Mouse (Mus musculus) layer of hippocampus, adult 2 months (tissue): Measurements from ENCODE around the gene Dctn3. TPM values are rescaled to one million over a fixed set of nuclear protein-coding genes. Genes with fewer than 3 reads are reported as not detected.

ENCODE experiments used
- DNase-seq, 2 experiments: peaks; one replicate each; pipeline ENCODE4 v3.0.0; 2022; ENCODE audit warnings: low spot score in 2 of 2
- H3K27ac ChIP-seq: fragments of 200-600 bp; 2 replicates; pipeline ENCODE4 v1.8.1; 2022
- H3K4me3 ChIP-seq: fragments of 200-600 bp; 2 replicates; pipeline ENCODE4 v1.8.1; 2022; ENCODE audit warnings: mild to moderate bottlenecking
- CTCF ChIP-seq: fragments of 200-600 bp; conservative IDR thresholded peaks from 2 replicates; pipeline ENCODE4 v1.8.1; 2022; ENCODE audit warnings: antibody characterized with exemption, mild to moderate bottlenecking, moderate library complexity
- total RNA-seq, 2 experiments: library from RNA; stranded (reverse); gene quantifications; 2 replicates each; pipeline ENCODE4 v1.2.3; 2021

The Dctn3 gene
- total RNA-seq, 2 experiments from 2014 or later, result 136 to 153 TPM

DNA sequence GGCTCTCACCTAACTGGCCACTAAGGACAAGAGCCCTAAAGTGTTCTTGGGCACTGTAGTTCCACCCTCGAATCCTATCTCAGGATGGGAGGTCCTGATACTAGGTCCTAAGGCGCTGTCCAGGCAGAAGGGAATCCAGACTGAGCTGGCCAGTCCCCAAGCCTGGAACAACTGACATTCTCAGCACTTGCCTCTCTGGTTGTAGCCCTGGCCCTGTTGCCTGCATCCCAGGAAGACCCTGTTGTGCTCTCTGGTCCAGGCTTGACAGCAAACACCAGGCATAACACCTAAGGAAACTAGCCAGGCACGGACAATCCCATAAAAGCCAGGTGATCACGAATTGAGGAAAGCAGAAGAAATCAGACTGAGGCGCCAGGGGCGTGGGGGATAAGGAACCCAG, 40.2 kb downstream of the Dctn3 start:
- TF ChIP-seq CTCF, result no peak
- no peak overlapping the region; the same call in 1 of the 2 replicates for H3K27ac ChIP-seq
- no peak for DNase-seq
- H3K4me3 ChIP-seq, result no peak overlapping the region

GRCm38 (mm10) chr4:41681947-41682346, 41.0 kb downstream of the Dctn3 start:
- no peak for TF ChIP-seq CTCF
- no peak overlapping the region for H3K4me3 ChIP-seq
- H3K27ac ChIP-seq, result no peak overlapping the region; the same call in 1 of the 2 replicates
- no peak for DNase-seq

GRCm38 (mm10) chr4:41681176-41681575, 41.8 kb downstream of the Dctn3 start:
- TF ChIP-seq CTCF, result no peak
- DNase-seq, result peak; percentile 51 to 58
- H3K4me3 ChIP-seq, result no peak overlapping the region
- H3K27ac ChIP-seq, result no peak overlapping the region

GRCm38 (mm10) chr4:41679291-41679690, 43.7 kb downstream of the Dctn3 start:
- H3K4me3 ChIP-seq, result no peak overlapping the region
- DNase-seq, result no peak
- no peak overlapping the region for H3K27ac ChIP-seq
- TF ChIP-seq CTCF, result no peak

DNA sequence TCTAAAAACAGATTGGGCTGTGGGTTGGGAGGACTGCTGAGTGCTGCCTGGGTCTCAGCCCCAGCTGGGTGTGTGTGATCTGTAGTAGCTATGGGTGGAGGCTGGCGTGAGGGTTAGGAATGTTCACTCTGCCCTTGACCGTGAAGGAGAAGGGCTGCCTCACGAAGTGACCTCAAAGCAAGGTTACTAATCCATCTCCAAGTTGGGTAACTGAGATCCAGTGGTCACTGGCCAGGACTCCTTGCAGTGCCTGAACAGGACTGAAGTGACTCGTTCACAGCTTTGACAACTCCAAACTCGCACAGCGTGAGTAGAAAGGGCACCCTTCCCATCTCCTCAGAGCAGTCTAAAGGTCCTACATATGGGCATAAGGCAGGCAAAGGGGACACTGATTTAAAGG, 44.1 kb downstream of the Dctn3 start:
- no peak overlapping the region for H3K27ac ChIP-seq
- no peak for DNase-seq
- TF ChIP-seq CTCF, result no peak
- no peak overlapping the region for H3K4me3 ChIP-seq

DNA sequence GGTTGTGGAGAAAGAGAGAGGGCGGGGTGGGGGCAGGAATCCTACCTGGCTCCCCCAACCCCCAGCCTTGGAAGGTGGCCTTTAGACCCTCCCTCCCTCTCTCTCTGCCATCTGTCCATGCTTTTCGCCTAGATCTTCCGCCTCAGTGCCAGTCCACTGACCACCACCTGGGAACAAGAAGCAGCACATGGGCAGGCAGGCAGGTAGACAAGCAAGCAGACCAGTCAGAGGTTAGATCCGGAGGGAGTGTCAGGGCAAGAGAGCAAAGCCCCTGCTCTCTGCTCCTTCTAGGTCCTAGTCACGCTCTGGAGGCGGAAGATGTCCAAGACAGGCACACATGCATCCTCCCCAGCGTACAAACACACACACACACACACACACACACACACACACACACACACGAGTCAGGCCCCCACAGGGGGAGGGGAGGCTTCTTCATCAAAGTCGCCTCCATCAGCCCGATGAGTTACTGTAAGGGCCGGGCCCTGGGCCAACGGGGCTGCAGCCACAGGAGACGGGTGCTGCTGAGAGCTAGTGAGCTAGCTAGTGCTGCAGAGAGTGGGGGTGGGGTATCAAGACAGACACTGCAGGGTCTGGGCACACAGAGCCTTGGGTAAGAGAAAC, 45.9 kb downstream of the Dctn3 start:
- no peak for TF ChIP-seq CTCF
- Histone ChIP-seq H3K27ac (0 out of 2 replicates have a peak overlapping the region, but pooled peaks have one; percentile 32), H3K4me3 (no peak overlapping the region)
- DNase-seq, result no peak

DNA sequence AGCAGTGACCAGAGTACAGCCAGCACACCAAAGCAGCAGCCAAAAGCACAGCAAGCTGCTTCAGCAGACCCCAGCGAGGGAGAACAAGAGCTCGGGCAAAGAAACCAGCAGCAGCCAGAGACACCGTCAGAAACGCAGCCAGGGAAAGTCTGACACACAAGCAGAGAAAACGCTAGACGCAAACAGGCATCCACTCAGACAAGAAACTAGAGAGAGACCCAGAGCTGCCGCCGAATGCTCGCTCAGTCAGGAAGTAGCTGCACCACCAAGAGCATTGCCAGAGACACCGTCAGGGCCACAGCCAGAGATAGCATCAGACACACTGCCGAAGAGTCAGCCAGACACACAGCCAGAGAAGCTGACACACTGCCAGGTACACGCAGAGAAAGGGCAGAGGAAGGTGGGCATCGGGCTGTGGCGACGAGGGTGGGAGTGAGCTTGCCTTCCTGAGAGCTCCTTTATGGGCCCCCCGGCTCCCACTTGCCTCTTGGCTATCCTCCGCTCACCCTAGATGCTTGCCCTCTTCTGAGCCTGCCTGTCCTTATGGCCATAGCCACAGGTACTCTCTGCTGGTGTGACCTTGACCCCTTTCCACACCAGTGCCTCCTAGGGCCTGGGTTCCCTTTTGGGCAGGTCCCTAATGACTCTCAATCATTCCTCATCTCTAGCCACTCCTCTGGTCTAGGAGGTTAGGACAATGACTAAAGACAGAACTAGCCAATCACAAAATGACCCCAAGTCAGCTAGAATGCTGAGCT, 46.5 kb downstream of the Dctn3 start:
- no peak for DNase-seq
- Histone ChIP-seq H3K4me3 (no peak overlapping the region), H3K27ac (peak overlapping the region; percentile 32; the same call in 1 of the 2 replicates)
- no peak for TF ChIP-seq CTCF

DNA sequence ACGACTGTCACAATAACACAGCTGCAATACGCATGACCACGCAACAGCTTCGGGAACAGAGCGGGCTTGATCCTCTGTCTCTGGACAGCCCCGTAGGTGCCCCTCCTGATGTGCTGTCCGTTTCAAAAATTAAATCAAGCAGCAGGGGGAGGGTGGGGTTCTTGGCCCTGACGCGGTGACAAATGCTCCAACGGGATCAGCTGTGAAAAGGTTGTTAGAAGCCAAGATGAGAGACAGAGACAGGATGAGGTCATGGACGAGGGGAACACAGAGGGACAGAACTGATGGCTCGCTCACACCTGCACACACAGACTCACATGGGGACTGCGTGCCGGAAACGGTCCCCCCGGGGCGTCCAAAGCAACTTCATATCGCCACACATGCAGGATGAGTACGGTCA, 49.8 kb downstream of the Dctn3 start:
- no peak for DNase-seq
- H3K27ac ChIP-seq, result peak overlapping the region; percentile 39; the same call in 1 of the 2 replicates
- no peak overlapping the region for H3K4me3 ChIP-seq
- no peak for TF ChIP-seq CTCF

DNA sequence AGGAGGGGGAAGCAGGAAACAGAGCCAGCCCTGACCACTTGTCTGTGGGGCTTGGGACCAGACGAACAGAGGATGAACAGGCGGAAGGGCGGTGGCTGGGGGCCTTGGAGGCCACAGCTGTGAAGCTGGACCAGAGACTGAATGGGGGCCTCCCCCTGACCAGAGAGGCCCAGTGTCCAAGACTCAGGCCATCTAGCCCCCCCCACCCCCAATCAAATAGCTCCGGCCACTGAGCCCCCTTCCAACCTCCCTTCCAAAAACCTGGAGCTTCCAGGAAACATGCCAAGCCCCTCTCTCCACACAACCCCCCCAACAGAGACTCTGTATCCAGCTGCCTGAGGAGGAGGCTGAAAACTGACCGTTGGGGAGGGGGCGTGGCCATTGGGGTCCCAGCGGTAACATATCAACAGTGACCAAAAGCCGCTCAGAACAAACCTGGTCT, 50.4 kb downstream of the Dctn3 start:
- no peak for DNase-seq
- peak overlapping the region; percentile 48; the same call in 1 of the 2 replicates for H3K27ac ChIP-seq
- no peak for TF ChIP-seq CTCF
- H3K4me3 ChIP-seq, result no peak overlapping the region

DNA sequence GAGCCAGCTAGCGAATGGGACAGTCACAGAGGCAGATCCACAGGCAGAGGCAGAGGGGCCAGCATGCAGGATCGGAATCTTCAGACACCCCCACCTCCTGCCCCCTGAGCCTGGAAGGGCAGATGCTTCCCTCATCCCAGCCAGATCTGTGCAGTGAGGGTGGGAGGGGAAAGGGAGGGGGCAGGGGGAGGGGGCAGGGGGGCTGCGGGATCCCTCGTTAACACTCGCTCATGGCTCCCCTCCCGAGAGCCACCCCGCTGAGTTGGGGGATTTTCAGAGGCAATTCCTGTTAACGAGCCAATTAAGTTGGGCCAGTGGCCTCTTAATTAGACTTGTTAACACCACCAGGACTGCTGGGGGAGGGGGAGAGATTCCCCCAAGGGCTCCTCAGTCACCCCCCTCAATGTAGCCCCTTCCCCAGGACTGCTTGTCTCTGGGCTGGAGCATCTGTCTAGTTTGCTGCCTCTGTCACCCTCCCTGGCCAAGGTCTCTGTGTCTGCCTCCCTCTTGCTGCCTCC, 50.9 kb downstream of the Dctn3 start:
- DNase-seq, result no peak
- Histone ChIP-seq H3K27ac (peak overlapping the region; percentile 48; the same call in 1 of the 2 replicates), H3K4me3 (no peak overlapping the region)
- no peak for TF ChIP-seq CTCF

DNA sequence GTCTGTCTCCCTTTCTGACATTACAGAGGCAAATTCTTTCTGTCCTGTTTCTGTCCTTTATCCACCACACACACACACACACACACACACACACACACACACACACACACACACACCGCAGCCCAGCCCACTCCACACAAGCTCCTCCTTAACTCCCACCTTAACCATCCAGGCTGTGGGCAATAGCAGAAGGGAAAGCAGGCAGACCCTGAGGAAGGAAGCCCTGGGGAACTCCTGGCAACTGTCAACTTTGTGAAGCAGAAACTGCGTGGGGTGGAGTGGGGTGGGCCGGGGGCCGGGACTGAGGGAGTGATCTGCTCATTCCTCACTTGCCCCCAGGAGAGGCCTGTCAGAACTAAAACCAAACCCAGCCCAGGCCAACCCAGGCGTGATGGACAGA, 51.5 kb downstream of the Dctn3 start:
- no peak for DNase-seq
- TF ChIP-seq CTCF, result no peak
- H3K27ac ChIP-seq, result no peak overlapping the region; the same call in 1 of the 2 replicates
- no peak overlapping the region for H3K4me3 ChIP-seq

GRCm38 (mm10) chr4:41670836-41671235, 52.1 kb downstream of the Dctn3 start:
- Histone ChIP-seq H3K4me3 (no peak overlapping the region), H3K27ac (no peak overlapping the region)
- DNase-seq, result no peak
- TF ChIP-seq CTCF, result no peak

DNA sequence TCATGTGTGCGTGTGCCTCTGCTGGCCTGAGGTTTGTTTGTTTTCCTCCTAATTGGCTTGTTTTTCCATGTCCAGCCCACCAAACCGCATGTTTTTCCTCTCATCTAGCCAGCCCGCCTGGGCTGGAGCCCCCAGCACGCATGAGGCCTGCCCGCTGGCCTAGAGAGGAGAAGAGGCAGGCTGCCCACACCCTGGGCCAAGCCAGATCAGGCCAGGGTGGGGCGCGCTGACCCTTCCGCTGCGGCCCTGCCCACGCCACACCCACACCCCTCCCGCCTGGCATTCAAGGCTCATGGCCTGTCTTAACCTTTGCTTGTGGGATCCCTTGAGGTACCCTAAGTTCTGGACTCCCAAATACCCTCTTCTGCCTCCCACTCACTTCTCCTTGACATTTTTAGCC, 56.3 kb downstream of the Dctn3 start:
- DNase-seq, result no peak
- no peak overlapping the region for H3K27ac ChIP-seq
- TF ChIP-seq CTCF, result no peak
- no peak overlapping the region for H3K4me3 ChIP-seq
